Mouse (Mus musculus) layer of hippocampus, postnatal 25 days (tissue): ENCODE data around the gene Mdga2. TPM values are rescaled to one million over a fixed set of nuclear protein-coding genes. Genes with fewer than 3 reads are reported as not detected.
A peak's percentile ranks its signal among the peaks of the same experiment; 100 is the strongest.

ENCODE experiments used
- DNase-seq, 2 experiments: peaks; one replicate each; pipeline ENCODE4 v3.0.0; 2022; ENCODE audit warnings: mixed read lengths in 2 of 2, low spot score in 1 of 2; ENCODE audit errors: extremely low spot score in 1 of 2
- total RNA-seq, 2 experiments: library from RNA; stranded (reverse); gene quantifications; 2 replicates each; pipeline ENCODE4 v1.2.3; 2021

Gene Mdga2
- total RNA-seq, 2 experiments from 2014 or later, result 35.9 to 50.8 TPM

- no peak for DNase-seq
Observed at GRCm38 (mm10) chr12:67059136-67060014, 163.0 kb downstream of the Mdga2 start.

- DNase-seq, result no peak
Observed at GRCm38 (mm10) chr12:67056621-67057020, 165.7 kb downstream of the Mdga2 start.

- DNase-seq, result peak in 1 of 2 experiments; percentile 5
Observed at GRCm38 (mm10) chr12:67045099-67045750, 177.1 kb downstream of the Mdga2 start.

- DNase-seq, result no peak
Observed at GRCm38 (mm10) chr12:67041865-67042264, 180.5 kb downstream of the Mdga2 start.

- no peak for DNase-seq
Observed at GRCm38 (mm10) chr12:67035509-67036261, 186.7 kb downstream of the Mdga2 start.

GRCm38 (mm10) chr12:67017192-67017591, 205.2 kb downstream of the Mdga2 start:
- no peak for DNase-seq

GRCm38 (mm10) chr12:67011368-67011767, 211.0 kb downstream of the Mdga2 start:
- DNase-seq, result peak; percentile 8 to 33

- no peak for DNase-seq
Observed at GRCm38 (mm10) chr12:67010318-67010717, 212.0 kb downstream of the Mdga2 start.

GRCm38 (mm10) chr12:67009191-67009590, 213.2 kb downstream of the Mdga2 start:
- no peak for DNase-seq

GRCm38 (mm10) chr12:66954129-66954528, 268.2 kb downstream of the Mdga2 start:
- no peak for DNase-seq

GRCm38 (mm10) chr12:66915741-66916140, 306.6 kb downstream of the Mdga2 start:
- no peak for DNase-seq

GRCm38 (mm10) chr12:66899366-66899765, 323.0 kb downstream of the Mdga2 start:
- no peak for DNase-seq

GRCm38 (mm10) chr12:66896790-66897189, 325.6 kb downstream of the Mdga2 start:
- DNase-seq, result no peak

- no peak for DNase-seq
Observed at GRCm38 (mm10) chr12:66890296-66890695, 332.1 kb downstream of the Mdga2 start.

- DNase-seq, result no peak
Observed at GRCm38 (mm10) chr12:66889276-66889675, 333.1 kb downstream of the Mdga2 start.

- DNase-seq, result no peak
Observed at GRCm38 (mm10) chr12:66888636-66889035, 333.7 kb downstream of the Mdga2 start.

GRCm38 (mm10) chr12:66866199-66866598, 356.1 kb downstream of the Mdga2 start:
- no peak for DNase-seq

- DNase-seq, result peak in 1 of 2 experiments; percentile 24
Observed at GRCm38 (mm10) chr12:66853167-66853566, 369.2 kb downstream of the Mdga2 start.

GRCm38 (mm10) chr12:66840336-66840735, 382.0 kb downstream of the Mdga2 start:
- DNase-seq, result no peak

- no peak for DNase-seq
Observed at GRCm38 (mm10) chr12:66755653-66756052, 466.7 kb downstream of the Mdga2 start.

GRCm38 (mm10) chr12:66734536-66734935, 487.8 kb downstream of the Mdga2 start:
- no peak for DNase-seq
